Mouse (Mus musculus) embryonic fibroblast, embryonic 13.5 days (primary cell): ENCODE measurements around the gene Gpr34.

ENCODE experiments used
- CTCF ChIP-seq: IDR thresholded peaks from 2 replicates; pipeline ENCODE4 v1.5.1; 2011; ENCODE audit warnings: mild to moderate bottlenecking, control low read depth, low read length, moderate library complexity, borderline replicate concordance; ENCODE audit not compliant: insufficient read depth
- POLR2A ChIP-seq: IDR thresholded peaks from 2 replicates; pipeline ENCODE4 v1.6.1; 2011; ENCODE audit warnings: low read depth, mild to moderate bottlenecking, control low read depth, low read length, moderate library complexity

DNA sequence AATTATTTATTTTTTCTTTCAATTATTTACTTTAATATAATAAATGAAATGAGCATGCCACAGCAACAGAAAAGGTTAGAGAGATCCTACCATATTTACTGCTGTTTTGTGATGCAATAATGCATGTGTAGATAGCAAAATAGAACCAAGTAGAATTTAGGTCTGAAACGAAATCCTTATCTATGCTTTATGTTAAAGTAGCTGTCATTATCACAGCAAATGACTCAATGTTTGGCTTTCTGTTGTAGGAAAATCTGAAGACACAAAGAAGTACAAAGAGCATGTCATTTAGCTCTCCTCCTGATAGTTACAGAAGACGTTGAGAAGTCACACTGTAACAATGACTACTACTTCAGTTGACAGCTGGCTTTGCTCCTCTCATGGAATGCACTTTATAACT is 7.0 kb downstream of the Gpr34 start:
- TF ChIP-seq CTCF (no peak), POLR2A (no peak)
